Mouse (Mus musculus) MEL (cell line): ENCODE results near the gene Hps1. TPM values are rescaled to one million over a fixed set of nuclear protein-coding genes. Genes with fewer than 3 reads are reported as not detected.

ENCODE experiments used
- DNase-seq: peaks from one replicate; pipeline ENCODE4 v3.0.0; 2011; ENCODE audit warnings: low read depth, low spot score
- H3K27ac ChIP-seq: 2 replicates; pipeline ENCODE4 v1.5.1; 2012; ENCODE audit warnings: low read depth, mild to moderate bottlenecking, control low read depth, low read length, moderate library complexity; ENCODE audit not compliant: control insufficient read depth
- H3K27me3 ChIP-seq, 2 experiments: fragments of 150-350 bp in 1 of 2; sonication (generic) in 1 of 2; 2 replicates each; pipeline ENCODE4 v1.6.1; 2012; ENCODE audit warnings: low read length in 2 of 2, mild to moderate bottlenecking in 2 of 2, improper control_type of control experiment in 1 of 2, moderate library complexity in 1 of 2; ENCODE audit not compliant: insufficient read depth in 2 of 2, control insufficient read depth in 1 of 2
- H3K36me3 ChIP-seq, 2 experiments: 2 replicates each; pipeline ENCODE4 v1.6.1; 2012 to 2014; ENCODE audit warnings: low read length in 2 of 2, improper control_type of control experiment in 1 of 2, inconsistent platforms in 1 of 2, mild to moderate bottlenecking in 1 of 2; ENCODE audit not compliant: insufficient read depth in 2 of 2, control insufficient read depth in 1 of 2
- H3K4me1 ChIP-seq, 2 experiments: fragments of 150-350 bp in 1 of 2; sonication (generic) in 1 of 2; 2 replicates each; pipeline ENCODE4 v1.6.1; 2012; ENCODE audit warnings: low read length in 2 of 2, improper control_type of control experiment in 1 of 2, mild to moderate bottlenecking in 1 of 2; ENCODE audit not compliant: insufficient read depth in 2 of 2, control insufficient read depth in 1 of 2
- H3K4me3 ChIP-seq, 2 experiments: fragments of 150-350 bp in 1 of 2; sonication (generic) in 1 of 2; 2 replicates each; pipeline ENCODE4 v1.5.1; 2012; ENCODE audit warnings: low read depth in 2 of 2, low read length in 2 of 2, mild to moderate bottlenecking in 2 of 2, moderate library complexity in 2 of 2, control low read depth in 1 of 2, improper control_type of control experiment in 1 of 2; ENCODE audit not compliant: control insufficient read depth in 1 of 2, insufficient read depth in 1 of 2
- H3K79me2 ChIP-seq: 2 replicates; pipeline ENCODE4 v1.6.1; 2012; ENCODE audit warnings: mild to moderate bottlenecking, low read length, moderate library complexity; ENCODE audit not compliant: control insufficient read depth, poor library complexity, insufficient read depth
- H3K9ac ChIP-seq: 2 replicates; pipeline ENCODE4 v1.6.1; 2012; ENCODE audit warnings: low read depth, mild to moderate bottlenecking, control low read depth, low read length, moderate library complexity; ENCODE audit not compliant: control insufficient read depth, poor library complexity, severe bottlenecking
- H3K9me3 ChIP-seq: fragments of 150-350 bp; sonication (generic); replicated peaks from 2 replicates; pipeline ENCODE4 v1.6.1; 2012; ENCODE audit warnings: mild to moderate bottlenecking, low read length, improper control_type of control experiment, moderate library complexity; ENCODE audit not compliant: insufficient read depth
- BHLHE40 ChIP-seq: IDR thresholded peaks from 2 replicates; pipeline ENCODE4 v1.6.1; 2012; ENCODE audit warnings: low read depth, mild to moderate bottlenecking, inconsistent platforms, low read length, improper control_type of control experiment, borderline replicate concordance
- CHD1 ChIP-seq: IDR thresholded peaks from 2 replicates; pipeline ENCODE4 v1.6.1; 2012; ENCODE audit warnings: low read depth, mild to moderate bottlenecking, inconsistent platforms, low read length, improper control_type of control experiment
- CHD2 ChIP-seq: IDR thresholded peaks from 2 replicates; pipeline ENCODE4 v1.6.1; 2011; ENCODE audit warnings: low read length, improper control_type of control experiment
- CTCF ChIP-seq, 3 experiments: IDR thresholded peaks in 2 of 3; conservative IDR thresholded peaks in 1 of 3; 2 replicates each; pipeline ENCODE4 v1.5.1; 2011 to 2012; ENCODE audit warnings: low read length in 3 of 3, low read depth in 2 of 3, mild to moderate bottlenecking in 2 of 3, improper control_type of control experiment in 1 of 3, inconsistent platforms in 1 of 3, mixed read lengths in 1 of 3, moderate library complexity in 1 of 3; ENCODE audit not compliant: control insufficient read depth in 1 of 3, insufficient read depth in 1 of 3, poor library complexity in 1 of 3, severe bottlenecking in 1 of 3
- ELF1 ChIP-seq: IDR thresholded peaks from 2 replicates; pipeline ENCODE4 v1.6.1; 2014; ENCODE audit warnings: low read depth, mild to moderate bottlenecking, inconsistent platforms, low read length, improper control_type of control experiment, moderate library complexity
- EP300 ChIP-seq, 2 experiments: IDR thresholded peaks; 2 replicates each; pipeline ENCODE4 v1.6.1; 2011; ENCODE audit warnings: improper control_type of control experiment in 2 of 2, low read length in 2 of 2, low read depth in 1 of 2, mild to moderate bottlenecking in 1 of 2
- ETS1 ChIP-seq: IDR thresholded peaks from 2 replicates; pipeline ENCODE4 v1.6.1; 2012; ENCODE audit warnings: low read depth, mild to moderate bottlenecking, inconsistent platforms, low read length, improper control_type of control experiment, moderate library complexity
- GABPA ChIP-seq: IDR thresholded peaks from 2 replicates; pipeline ENCODE4 v1.6.1; 2012; ENCODE audit warnings: low read depth, mild to moderate bottlenecking, inconsistent platforms, low read length, improper control_type of control experiment, moderate library complexity
- GATA1 ChIP-seq: IDR thresholded peaks from 2 replicates; pipeline ENCODE4 v1.6.1; 2011; ENCODE audit warnings: low read depth, low read length, improper control_type of control experiment
- HCFC1 ChIP-seq: IDR thresholded peaks from 2 replicates; pipeline ENCODE4 v1.6.1; 2012; ENCODE audit warnings: low read depth, mild to moderate bottlenecking, inconsistent platforms, low read length, improper control_type of control experiment, moderate library complexity
- JUND ChIP-seq: IDR thresholded peaks from 2 replicates; pipeline ENCODE4 v1.6.1; 2011; ENCODE audit warnings: low read depth, mild to moderate bottlenecking, improper control_type of control experiment, low read length
- KAT2A ChIP-seq: conservative IDR thresholded peaks from 2 replicates; pipeline ENCODE4 v1.6.1; 2012; ENCODE audit warnings: low read depth, low read length, improper control_type of control experiment, inconsistent platforms
- MAX ChIP-seq: IDR thresholded peaks from 2 replicates; pipeline ENCODE4 v1.6.1; 2011; ENCODE audit warnings: low read length, improper control_type of control experiment
- MXI1 ChIP-seq: IDR thresholded peaks from 2 replicates; pipeline ENCODE4 v1.6.1; 2011; ENCODE audit warnings: mild to moderate bottlenecking, low read depth, low read length, improper control_type of control experiment
- MYB ChIP-seq: IDR thresholded peaks from 2 replicates; pipeline ENCODE4 v1.6.1; 2011; ENCODE audit warnings: mild to moderate bottlenecking, low read depth, low read length, improper control_type of control experiment
- MYC ChIP-seq: IDR thresholded peaks from 2 replicates; pipeline ENCODE4 v1.6.1; 2011; ENCODE audit warnings: low read depth, mild to moderate bottlenecking, low read length, improper control_type of control experiment, moderate library complexity
- NELFE ChIP-seq: IDR thresholded peaks from 2 replicates; pipeline ENCODE4 v1.6.1; 2011; ENCODE audit warnings: low read depth, low read length, improper control_type of control experiment
- RAD21 ChIP-seq: IDR thresholded peaks from 2 replicates; pipeline ENCODE4 v1.6.1; 2011; ENCODE audit warnings: mild to moderate bottlenecking, low read depth, low read length, improper control_type of control experiment
- RCOR1 ChIP-seq: IDR thresholded peaks from 2 replicates; pipeline ENCODE4 v1.6.1; 2012; ENCODE audit warnings: low read depth, mild to moderate bottlenecking, inconsistent platforms, low read length, improper control_type of control experiment
- TAL1 ChIP-seq: IDR thresholded peaks from 2 replicates; pipeline ENCODE4 v1.6.1; 2012; ENCODE audit warnings: mild to moderate bottlenecking, inconsistent platforms, low read length, moderate library complexity, mixed read lengths
- TBP ChIP-seq: IDR thresholded peaks from 2 replicates; pipeline ENCODE4 v1.8.0; 2011; ENCODE audit warnings: low read depth, low read length, improper control_type of control experiment
- TCF12 ChIP-seq: IDR thresholded peaks from 2 replicates; pipeline ENCODE4 v1.6.1; 2014; ENCODE audit warnings: low read depth, mild to moderate bottlenecking, inconsistent platforms, low read length, improper control_type of control experiment, moderate library complexity
- UBTF ChIP-seq: IDR thresholded peaks from 2 replicates; pipeline ENCODE4 v1.6.1; 2012; ENCODE audit warnings: low read depth, mild to moderate bottlenecking, inconsistent platforms, low read length, improper control_type of control experiment, moderate library complexity, borderline replicate concordance; ENCODE audit not compliant: insufficient read depth
- USF1 ChIP-seq: IDR thresholded peaks from 2 replicates; pipeline ENCODE4 v1.6.1; 2014; ENCODE audit warnings: low read depth, mild to moderate bottlenecking, inconsistent platforms, low read length, improper control_type of control experiment, moderate library complexity
- polyA plus RNA-seq, 2 experiments: library from polyadenylated mRNA; stranded (reverse) in 1 of 2; unstranded in 1 of 2; fragments of >175 nt in 1 of 2; fragments of >200 nt in 1 of 2; gene quantifications; 2 replicates each; pipeline versions ENCODE4 v1.2.1 to v1.2.4; 2012; ENCODE audit warnings: low replicate concordance in 2 of 2, low read depth in 1 of 2; ENCODE audit not compliant: insufficient read length in 2 of 2, insufficient read depth in 1 of 2, missing spikeins in 1 of 2
- total RNA-seq: library from RNA; depleted of rRNA; stranded (reverse); fragments of 300-350 nt; gene quantifications from 2 replicates; pipeline ENCODE4 v1.2.3, GENCODE M21; 2012

Gene Hps1
- total and polyA plus RNA-seq, 3 experiments, result 22.6 to 43.3 TPM; not detected in 1

GRCm38 (mm10) chr19:42816261-42816660 lies 36.5 kb upstream of the Hps1 start:
- H3K79me2 ChIP-seq, result no peaks in the 10 kb centered on the region
- peaks cover 5 to 9% of the 10 kb centered on the region in 2 experiments for H3K27me3 ChIP-seq
- no peaks in the 10 kb centered on the region for H3K36me3 ChIP-seq
- DNase-seq, result no peak
- no peaks in the 10 kb centered on the region for H3K9me3 ChIP-seq
- TF ChIP-seq JUND, result no peak
- TF ChIP-seq RCOR1, result no peak
- TF ChIP-seq HCFC1, result no peak
- no peak for TF ChIP-seq BHLHE40
- no peak for TF ChIP-seq NELFE
- no peak for TF ChIP-seq CHD1
- no peaks in the 10 kb centered on the region for H3K4me1 ChIP-seq
- H3K4me3 ChIP-seq, result no peak overlapping the region
- no peak overlapping the region for H3K9ac ChIP-seq
- H3K27ac ChIP-seq, result no peak overlapping the region

DNA sequence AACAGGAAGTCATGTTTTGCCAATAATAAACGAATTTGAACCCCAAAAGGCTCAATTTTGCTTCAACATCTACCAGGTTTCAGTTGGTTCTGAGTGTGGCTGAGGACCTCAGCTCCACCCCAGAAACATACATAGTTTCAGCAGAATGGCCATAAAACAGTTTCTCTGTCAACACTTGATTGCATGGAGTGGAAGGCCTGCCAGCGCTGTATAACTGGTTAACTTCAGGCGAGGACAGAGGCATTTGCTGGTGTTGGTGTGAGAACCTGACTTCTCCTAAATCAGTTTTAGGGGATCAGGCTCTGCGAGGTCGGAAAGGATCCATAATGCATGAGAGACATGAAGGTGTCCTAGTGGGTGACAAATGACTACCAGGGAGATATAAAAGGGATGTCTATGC lies 30.4 kb upstream of the Hps1 start:
- no peaks in the 10 kb centered on the region for H3K4me1 ChIP-seq
- H3K79me2 ChIP-seq, result no peaks in the 10 kb centered on the region
- H3K27ac ChIP-seq, result no peak overlapping the region
- DNase-seq, result no peak
- TF ChIP-seq KAT2A (no peak), GABPA (no peak), MXI1 (no peak), MYC (no peak), GATA1 (no peak), USF1 (no peak), MAX (no peak), MYB (no peak), ETS1 (no peak), CHD2 (no peak), EP300 (IDR thresholded peaks at IDR 0.05; ENCODE audit: low read depth in 1 of 2, low read length in 2 of 2) (no peak), RCOR1 (no peak)
- no peaks in the 10 kb centered on the region for H3K36me3 ChIP-seq
- H3K9ac ChIP-seq, result no peak overlapping the region
- H3K4me3 ChIP-seq, result no peak overlapping the region
- no peaks in the 10 kb centered on the region for H3K9me3 ChIP-seq
- H3K27me3 ChIP-seq, result peaks cover 2 to 12% of the 10 kb centered on the region in 2 experiments

DNA sequence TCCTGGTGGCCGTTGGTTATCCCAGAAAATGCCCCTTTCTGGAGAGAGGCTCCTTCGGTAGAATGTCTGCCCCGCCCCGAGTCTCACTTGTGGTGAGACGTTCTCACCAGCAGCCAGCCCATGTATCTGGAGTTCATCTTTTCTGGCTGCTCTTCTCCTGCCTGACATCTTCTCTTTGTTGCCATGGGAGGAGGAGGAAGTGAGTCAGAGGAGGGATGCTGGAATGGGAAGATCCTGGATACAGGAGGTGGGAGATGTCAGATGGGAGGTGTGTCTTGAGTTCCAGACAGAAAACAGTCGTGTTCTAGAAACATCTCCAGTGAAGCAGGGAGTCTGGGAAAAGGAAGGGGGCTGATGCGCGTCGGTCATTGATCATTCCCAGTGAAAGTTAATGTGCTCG lies 29.7 kb upstream of the Hps1 start:
- no peak overlapping the region for H3K4me3 ChIP-seq
- H3K36me3 ChIP-seq, result no peaks in the 10 kb centered on the region
- no peaks in the 10 kb centered on the region for H3K79me2 ChIP-seq
- no peaks in the 10 kb centered on the region for H3K9me3 ChIP-seq
- H3K4me1 ChIP-seq, result no peaks in the 10 kb centered on the region
- no peak overlapping the region for H3K27ac ChIP-seq
- no peak for DNase-seq
- peaks cover 4 to 12% of the 10 kb centered on the region in 2 experiments; a peak in 3 of 4 replicates for H3K27me3 ChIP-seq
- TF ChIP-seq GATA1, result no peak
- TF ChIP-seq ELF1, result no peak
- TF ChIP-seq TAL1, result no peak
- TF ChIP-seq TBP, result no peak
- no peak for TF ChIP-seq TCF12
- TF ChIP-seq RAD21, result no peak
- no peak for TF ChIP-seq CTCF (IDR thresholded peaks at IDR 0.05 in 2 of 3, conservative IDR thresholded peaks at IDR 0.05 in 1 of 3; ENCODE audit: control insufficient read depth in 1 of 3, insufficient read depth in 1 of 3, low read depth in 2 of 3, low read length in 3 of 3, poor library complexity in 1 of 3, severe bottlenecking in 1 of 3)
- no peak for TF ChIP-seq ETS1
- no peak for TF ChIP-seq UBTF
- TF ChIP-seq JUND, result no peak
- TF ChIP-seq, all 39 proteins: peak for 0
- no peak overlapping the region for H3K9ac ChIP-seq
